Comparison of ENCODE assay signal across 24 mouse cellular contexts in the genomic region with DNA sequence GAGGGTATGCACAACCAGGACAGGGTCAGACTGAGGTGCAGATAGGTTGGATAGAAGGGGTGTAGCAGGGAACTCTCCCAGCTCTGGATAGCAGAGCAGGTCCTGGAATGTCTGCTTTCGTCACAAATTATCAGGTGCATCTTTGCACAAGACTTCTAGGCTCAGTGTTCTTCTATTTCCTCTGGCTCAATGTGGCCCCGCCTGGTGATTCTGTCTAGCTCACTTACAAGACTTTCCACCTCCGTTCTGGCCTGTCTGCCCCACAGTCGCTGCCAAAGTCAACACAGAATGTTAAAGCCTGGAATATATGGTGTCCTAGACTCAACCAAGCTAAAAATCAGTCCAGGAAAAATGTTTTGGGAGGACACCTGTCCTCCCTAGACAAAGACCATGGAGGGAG. TPM values are rescaled to one million over a fixed set of nuclear protein-coding genes. Genes with fewer than 3 reads are reported as not detected.
DNase-seq lines count a peak whose midpoint lies in the region; ATAC-seq and TF ChIP-seq lines count a peak whose summit lies in the region.
"Had no signal": no experiment of that assay in that cellular context is flagged by ENCODE, and none has a peak within 500 bp of the region (broad histone marks: within the 10 kb centered on the region; RNA-seq: fewer than 3 reads in every experiment).

No protein-coding gene starts in this region.

- WGBS in small intestine, adult 2 months = 28% methylated on average over 4 of the region's 4 CpGs
- WGBS in forebrain, postnatal 0 days = 82% methylated on average over 4 of the region's 4 CpGs
- 82% methylated on average over 4 of the region's 4 CpGs for WGBS in cerebellum, adult 2 months

- no peak for TF ChIP-seq POLR2A in small intestine, adult 2 months (IDR thresholded peaks at IDR 0.05; ENCODE audit: low read depth, low read length)
- TF ChIP-seq POLR2A in cerebellum, adult 2 months (IDR thresholded peaks at IDR 0.05; ENCODE audit: borderline replicate concordance, insufficient read depth, low read length) = no peak

- DNase-seq in heart, postnatal 10 days = peak; percentile 13 to 22
- no peak for DNase-seq in heart, adult 9 months (ENCODE audit: low spot score in 2 of 2)
- peak; percentile 30 for DNase-seq in 3134 (ENCODE audit: extremely low read depth, insufficient read length, low spot score)
- peak; percentile 37 for DNase-seq in NIH3T3 (ENCODE audit: low read depth)
- DNase-seq in forebrain, postnatal 0 days = no peak
- no peak for DNase-seq in cerebellum, adult 2 months
- DNase-seq: cerebellum, adult 9-11 months; gastrocnemius, postnatal 25 days; kidney, adult 18-20 months; kidney, postnatal 25 days; midbrain, embryonic 14.5 days; retina, postnatal 1 day; thymus, adult 2 months; thymus, postnatal 4 days had no signal

- H3K27me3 ChIP-seq in small intestine, adult 2 months (ENCODE audit: control insufficient read depth, insufficient read depth, low read length) = no peaks in the 10 kb centered on the region
- H3K27me3 ChIP-seq in forebrain, postnatal 0 days (ENCODE audit: insufficient read depth, low read length) = no peaks in the 10 kb centered on the region
- no peaks in the 10 kb centered on the region for H3K27me3 ChIP-seq in cerebellum, adult 2 months (ENCODE audit: control insufficient read depth, insufficient read depth, low read length)
- H3K27me3 ChIP-seq: embryonic facial prominence, embryonic 15.5 days; neural tube, embryonic 13.5 days had no signal

- H3K27ac ChIP-seq in small intestine, adult 2 months (ENCODE audit: insufficient read depth, low read depth, low read length) = peak overlapping the region; percentile 61
- H3K27ac ChIP-seq in forebrain, postnatal 0 days (ENCODE audit: low read depth, low read length) = no peak overlapping the region
- H3K27ac ChIP-seq in cerebellum, adult 2 months (ENCODE audit: insufficient read depth, low read length) = no peak overlapping the region
- H3K27ac ChIP-seq: embryonic facial prominence, embryonic 15.5 days; forebrain, embryonic 10.5 days; neural tube, embryonic 13.5 days had no signal

- no peak for TF ChIP-seq CTCF in small intestine, adult 2 months (IDR thresholded peaks at IDR 0.05; ENCODE audit: extremely low read depth, insufficient read length, insufficient replicate concordance, low read depth, low read length)
- TF ChIP-seq CTCF in forebrain, postnatal 0 days (IDR thresholded peaks at IDR 0.05; ENCODE audit: low read depth) = no peak
- no peak for TF ChIP-seq CTCF in cerebellum, adult 2 months (IDR thresholded peaks at IDR 0.05; ENCODE audit: borderline replicate concordance, insufficient read depth, low read depth, low read length)

- H3K9me3 ChIP-seq in forebrain, postnatal 0 days (ENCODE audit: low read length) = no peaks in the 10 kb centered on the region
- H3K9me3 ChIP-seq: embryonic facial prominence, embryonic 15.5 days; forebrain, embryonic 10.5 days; neural tube, embryonic 13.5 days had no signal

- H3K4me3 ChIP-seq in small intestine, adult 2 months (ENCODE audit: low read depth, low read length) = no peak overlapping the region
- no peak overlapping the region for H3K4me3 ChIP-seq in forebrain, postnatal 0 days (ENCODE audit: low read depth, low read length)
- no peak overlapping the region for H3K4me3 ChIP-seq in cerebellum, adult 2 months (replicated peaks; ENCODE audit: insufficient read depth, low read depth, low read length)
- H3K4me3 ChIP-seq: embryonic facial prominence, embryonic 15.5 days; forebrain, embryonic 10.5 days; layer of hippocampus, adult 2 months; neural tube, embryonic 13.5 days had no signal

- H3K36me3 ChIP-seq in small intestine, adult 2 months (ENCODE audit: control insufficient read depth, insufficient read depth, low read length) = no peaks in the 10 kb centered on the region
- H3K36me3 ChIP-seq in forebrain, postnatal 0 days (ENCODE audit: insufficient read depth) = no peaks in the 10 kb centered on the region
- H3K36me3 ChIP-seq: embryonic facial prominence, embryonic 15.5 days; forebrain, embryonic 10.5 days; neural tube, embryonic 13.5 days had no signal

- intact Hi-C loops in heart, postnatal 10 days (cut with DNase I) = loop anchor here (5.0 kb wide), 1 partner anchor 91 kb away; no protein-coding TSS in a partner anchor

- ATAC-seq in forebrain, postnatal 0 days = no peak
- ATAC-seq: forebrain, embryonic 16.5 days had no signal

- no peak overlapping the region for H3K9ac ChIP-seq in forebrain, postnatal 0 days
- H3K9ac ChIP-seq: embryonic facial prominence, embryonic 15.5 days; neural tube, embryonic 13.5 days had no signal

- H3K4me1 ChIP-seq in small intestine, adult 2 months (ENCODE audit: control insufficient read depth, insufficient read depth, insufficient read length, low read length) = peaks cover 53% of the 10 kb centered on the region
- H3K4me1 ChIP-seq in forebrain, postnatal 0 days (ENCODE audit: insufficient read depth) = no peaks in the 10 kb centered on the region
- H3K4me1 ChIP-seq in cerebellum, adult 2 months (ENCODE audit: control insufficient read depth, insufficient read depth, low read length) = peaks cover 24% of the 10 kb centered on the region
- H3K4me1 ChIP-seq: forebrain, embryonic 10.5 days had no signal

- H3K4me2 ChIP-seq in forebrain, postnatal 0 days (ENCODE audit: low read depth) = no peak overlapping the region
- H3K4me2 ChIP-seq: embryonic facial prominence, embryonic 15.5 days; neural tube, embryonic 13.5 days had no signal

RNA-seq across cellular contexts. Expression of gene Cemip, which starts 57.9 kb away (rescaled TPM):
- total RNA-seq in heart, postnatal 10 days (2021) = 1 to 10 TPM; 1.5 TPM
- 0.19 and 0.27 TPM in 2 replicates for polyA plus RNA-seq in small intestine, adult 2 months (2012; rRNA removed)
- 4.4 and 5.5 TPM in 2 replicates for total RNA-seq in forebrain, postnatal 0 days (2014; rRNA removed)
- 0.20 and 0.34 TPM in 2 replicates for polyA plus RNA-seq in forebrain, postnatal 0 days (2015; fragmentation: Nextera tagmentation; extraction: Ambion mirVana)
- polyA plus RNA-seq in cerebellum, adult 2 months (2012; rRNA removed) = 5.4 and 6.8 TPM in 2 replicates
- total RNA-seq: common myeloid progenitor, adult 5-6 weeks; gastrocnemius, postnatal 25 days; liver, adult 2 months had no signal
- polyA plus RNA-seq: limb, embryonic 11.5 days; liver, adult 2 months; liver, embryonic 16.5 days had no signal

Comparison
In these comparisons a context has a peak if more than half of its experiments do, and no peak if none do; other contexts are left out.
1. DNase-seq: peak in heart, postnatal 10 days (2 of 2), 3134 (single experiment) and NIH3T3 (single experiment); none in heart, adult 9 months (0 of 2), forebrain, postnatal 0 days (single experiment) and cerebellum, adult 2 months (0 of 2).